Comparison of ENCODE assay signal across 8 mouse cellular contexts in the genomic region with DNA sequence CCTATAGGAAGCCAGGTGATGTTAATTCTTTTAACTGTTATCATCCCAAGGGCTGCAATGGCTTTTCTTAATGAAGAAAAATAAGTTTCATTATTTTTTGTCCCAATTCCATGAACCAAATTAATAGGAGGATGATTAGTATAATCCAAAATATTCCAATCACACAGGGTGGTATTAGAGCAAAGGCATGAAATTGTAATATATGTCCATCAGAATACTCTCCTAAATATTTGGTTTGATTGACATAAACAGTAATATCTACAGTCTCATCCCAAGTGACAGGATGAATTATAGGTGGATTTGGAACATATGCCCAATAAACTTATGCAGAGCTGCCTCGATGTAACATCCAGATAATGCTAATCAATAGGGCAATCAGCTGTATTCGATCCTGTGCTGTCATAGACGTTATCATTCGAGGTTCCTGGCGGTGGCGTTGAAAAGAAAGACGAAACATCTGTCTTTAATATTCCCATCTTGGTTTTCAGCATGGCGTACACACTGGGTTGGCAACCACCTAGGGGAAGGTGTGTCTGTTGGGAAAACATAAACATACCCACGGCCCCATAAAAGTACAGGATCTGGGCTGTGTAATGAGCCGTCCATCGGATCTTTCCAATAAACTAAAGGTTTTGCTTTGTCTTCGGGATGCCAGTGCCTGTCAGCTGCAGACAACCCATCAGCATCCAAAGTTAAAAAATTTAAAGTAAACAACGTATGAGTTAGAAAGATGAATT. TPM values are rescaled to one million over a fixed set of nuclear protein-coding genes. Genes with fewer than 3 reads are reported as not detected.
DNase-seq lines count a peak whose midpoint lies in the region; ATAC-seq and TF ChIP-seq lines count a peak whose summit lies in the region.
"Not testable (repeated sequence)": the region's sequence is repeated elsewhere in the genome, so short reads cannot be mapped to it uniquely, and the experiment has no call there.
"Had no signal": no experiment of that assay in that cellular context is flagged by ENCODE, and none has a peak within 500 bp of the region (broad histone marks: within the 10 kb centered on the region; RNA-seq: fewer than 3 reads in every experiment).

No protein-coding gene starts in this region.

- H3K4me1 ChIP-seq in heart, embryonic 14.5 days (ENCODE audit: control insufficient read depth in 2 of 2, insufficient read depth in 2 of 2, low read length in 2 of 2); hindbrain, postnatal 0 days (ENCODE audit: insufficient read depth, low read length); limb, embryonic 13.5 days; lung, embryonic 14.5 days (ENCODE audit: insufficient read depth); midbrain, embryonic 14.5 days (ENCODE audit: control insufficient read depth, insufficient read depth, low read length): not testable (repeated sequence)

- H3K27me3 ChIP-seq in heart, embryonic 14.5 days (ENCODE audit: control insufficient read depth, insufficient read depth, low read length); hindbrain, postnatal 0 days (ENCODE audit: insufficient read depth, low read length); limb, embryonic 13.5 days; lung, embryonic 14.5 days (ENCODE audit: insufficient read depth, low read length); midbrain, embryonic 14.5 days (ENCODE audit: control insufficient read depth, insufficient read depth, low read length): not testable (repeated sequence)

- not testable (repeated sequence) for TF ChIP-seq CTCF in hindbrain, postnatal 0 days (IDR thresholded peaks at IDR 0.05; ENCODE audit: low read depth); lung, embryonic 14.5 days (IDR thresholded peaks at IDR 0.05; ENCODE audit: low read depth)

- not testable (repeated sequence) for DNase-seq in hindbrain, postnatal 0 days (ENCODE audit: low spot score); lung, embryonic 14.5 days; midbrain, embryonic 14.5 days

- not testable (repeated sequence) for H3K9me3 ChIP-seq in heart, embryonic 14.5 days (ENCODE audit: control insufficient read depth, low read length); hindbrain, postnatal 0 days (ENCODE audit: low read length); limb, embryonic 13.5 days; lung, embryonic 14.5 days (ENCODE audit: low read depth, low read length); midbrain, embryonic 14.5 days (ENCODE audit: control insufficient read depth, low read length)

- WGBS in heart, embryonic 14.5 days: no CpG with 5 or more reads among the region's 13 CpGs
- no CpG with 5 or more reads among the region's 13 CpGs for WGBS in hindbrain, postnatal 0 days
- WGBS in limb, embryonic 13.5 days: no CpG with 5 or more reads among the region's 13 CpGs
- no CpG with 5 or more reads among the region's 13 CpGs for WGBS in lung, embryonic 14.5 days
- WGBS in midbrain, embryonic 14.5 days: no CpG with 5 or more reads among the region's 13 CpGs

- peak; percentile 25 for ATAC-seq in erythroblast, adult 5-6 weeks (replicated peaks; ENCODE audit: low FRiP score, poor library complexity, severe bottlenecking)
- 0 out of 2 replicates have a peak, but pooled peaks have one; percentile 34 for ATAC-seq in heart, embryonic 14.5 days (ENCODE audit: insufficient number of reproducible peaks, insufficient read depth, low FRiP score, low read depth)
- ATAC-seq in hindbrain, postnatal 0 days: peak; percentile 32; the same call in 1 of the 2 replicates
- ATAC-seq in limb, embryonic 13.5 days (ENCODE audit: low FRiP score, low read depth): peak; percentile 38
- ATAC-seq in lung, embryonic 14.5 days (ENCODE audit: insufficient read depth): peak; percentile 49; the same call in 1 of the 2 replicates
- ATAC-seq in midbrain, embryonic 14.5 days (ENCODE audit: low FRiP score, low TSS enrichment): peak; percentile 63
- peak; percentile 30 for ATAC-seq in neutrophil, adult 5-6 weeks (ENCODE audit: extremely low read depth, insufficient number of reproducible peaks, low FRiP score, poor library complexity, severe bottlenecking)

- not testable (repeated sequence) for H3K27ac ChIP-seq in heart, embryonic 14.5 days (replicated peaks in 1 of 2; ENCODE audit: control insufficient read depth in 1 of 2, insufficient read depth in 1 of 2, low read depth in 2 of 2, low read length in 2 of 2); hindbrain, postnatal 0 days; limb, embryonic 13.5 days; lung, embryonic 14.5 days (ENCODE audit: low read depth); midbrain, embryonic 14.5 days (replicated peaks; ENCODE audit: low read depth, low read length)

- not testable (repeated sequence) for H3K4me3 ChIP-seq in heart, embryonic 14.5 days (ENCODE audit: control insufficient read depth in 1 of 2, insufficient read depth in 1 of 2, low read depth in 1 of 2, low read length in 2 of 2); hindbrain, postnatal 0 days (ENCODE audit: low read length); limb, embryonic 13.5 days; lung, embryonic 14.5 days (ENCODE audit: low read depth, low read length); midbrain, embryonic 14.5 days (replicated peaks; ENCODE audit: low read depth, low read length)

- not testable (repeated sequence) for H3K36me3 ChIP-seq in heart, embryonic 14.5 days (ENCODE audit: control insufficient read depth, insufficient read depth, low read length); hindbrain, postnatal 0 days (ENCODE audit: insufficient read depth, low read length); limb, embryonic 13.5 days; lung, embryonic 14.5 days (ENCODE audit: insufficient read depth); midbrain, embryonic 14.5 days (ENCODE audit: control insufficient read depth, insufficient read depth, low read length)

- not testable (repeated sequence) for H3K4me2 ChIP-seq in heart, embryonic 14.5 days (ENCODE audit: low read length); hindbrain, postnatal 0 days (ENCODE audit: low read depth, low read length); limb, embryonic 13.5 days (replicated peaks); lung, embryonic 14.5 days; midbrain, embryonic 14.5 days (ENCODE audit: low read length)

- H3K9ac ChIP-seq in heart, embryonic 14.5 days (ENCODE audit: low read length); hindbrain, postnatal 0 days (replicated peaks; ENCODE audit: low read length); limb, embryonic 13.5 days; lung, embryonic 14.5 days; midbrain, embryonic 14.5 days (replicated peaks; ENCODE audit: low read length): not testable (repeated sequence)

RNA-seq across cellular contexts. Expression of gene Zfp991, which starts 50.3 kb away (rescaled TPM):
- 4.8 and 6.9 TPM in 2 replicates for total RNA-seq in erythroblast, adult 5-6 weeks (2015; ENCODE audit: low replicate concordance)
- 5.5 and 7.5 TPM in 2 replicates for total RNA-seq in erythroblast, adult 5-6 weeks (2017; ENCODE audit: low replicate concordance)
- polyA plus RNA-seq in heart, embryonic 14.5 days (2014; fragmentation: Nextera tagmentation; extraction: Ambion mirVana): 5.3 and 8.5 TPM in 2 replicates
- total RNA-seq in hindbrain, postnatal 0 days (2014; rRNA removed): 3.0 TPM in 2 replicates
- polyA plus RNA-seq in hindbrain, postnatal 0 days (2015; fragmentation: Nextera tagmentation; extraction: Ambion mirVana): 4.9 and 6.5 TPM in 2 replicates
- 7.8 and 8.4 TPM in 2 replicates for polyA plus RNA-seq in limb, embryonic 13.5 days (2015; fragmentation: Nextera tagmentation; extraction: Ambion mirVana)
- 4.3 and 4.9 TPM in 2 replicates for polyA plus RNA-seq in lung, embryonic 14.5 days (2014; fragmentation: Nextera tagmentation; extraction: Ambion mirVana)
- polyA plus RNA-seq in midbrain, embryonic 14.5 days (2014; fragmentation: Nextera tagmentation; extraction: Ambion mirVana): 6.3 TPM in 2 replicates
- 4.0 and 5.4 TPM in 2 replicates for total RNA-seq in neutrophil, adult 5-6 weeks (2017)
- polyA plus RNA-seq: liver, adult 2 months had no signal
